Mouse (Mus musculus) spleen, postnatal 36 days (tissue): Measurements from ENCODE around the gene Schip1.

Source experiments
- DNase-seq, 2 experiments: peaks; one replicate each; pipeline ENCODE4 v3.0.0; 2022; ENCODE audit warnings: low spot score in 2 of 2, mixed read lengths in 1 of 2

The Schip1 gene

GRCm38 (mm10) chr3:68270246-68270645, 205.6 kb downstream of the Schip1 start:
- no peak for DNase-seq

GRCm38 (mm10) chr3:68271457-68271856, 206.9 kb downstream of the Schip1 start:
- no peak for DNase-seq

- no peak for DNase-seq
These were observed 207.3 kb downstream of the Schip1 start for GRCm38 (mm10) chr3:68271881-68272280.

- no peak for DNase-seq
These were observed 218.4 kb downstream of the Schip1 start for GRCm38 (mm10) chr3:68282844-68283594.

- DNase-seq, result no peak
These were observed 219.0 kb downstream of the Schip1 start for GRCm38 (mm10) chr3:68283595-68283991.

GRCm38 (mm10) chr3:68284500-68284899, 219.9 kb downstream of the Schip1 start:
- DNase-seq, result no peak

GRCm38 (mm10) chr3:68296752-68297151, 232.2 kb downstream of the Schip1 start:
- no peak for DNase-seq

GRCm38 (mm10) chr3:68305647-68306046, 241.0 kb downstream of the Schip1 start:
- no peak for DNase-seq

GRCm38 (mm10) chr3:68306726-68307125, 242.1 kb downstream of the Schip1 start:
- no peak for DNase-seq

- DNase-seq, result no peak
These were observed 261.0 kb downstream of the Schip1 start for GRCm38 (mm10) chr3:68325575-68325974.

- no peak for DNase-seq
These were observed 267.9 kb downstream of the Schip1 start for GRCm38 (mm10) chr3:68332515-68332914.

- DNase-seq, result no peak
These were observed 270.9 kb downstream of the Schip1 start for GRCm38 (mm10) chr3:68335501-68335900.

- no peak for DNase-seq
These were observed 286.0 kb downstream of the Schip1 start for GRCm38 (mm10) chr3:68350624-68351023.

GRCm38 (mm10) chr3:68351461-68351860, 286.9 kb downstream of the Schip1 start:
- DNase-seq, result no peak

GRCm38 (mm10) chr3:68352961-68353360, 288.4 kb downstream of the Schip1 start:
- DNase-seq, result no peak

GRCm38 (mm10) chr3:68353492-68353891, 288.9 kb downstream of the Schip1 start:
- no peak for DNase-seq

GRCm38 (mm10) chr3:68356516-68356915, 291.9 kb downstream of the Schip1 start:
- no peak for DNase-seq

GRCm38 (mm10) chr3:68368029-68368428, 303.4 kb downstream of the Schip1 start:
- DNase-seq, result no peak

GRCm38 (mm10) chr3:68372925-68373324, 308.3 kb downstream of the Schip1 start:
- no peak for DNase-seq

GRCm38 (mm10) chr3:68375100-68375508, 310.5 kb downstream of the Schip1 start:
- no peak for DNase-seq

- no peak for DNase-seq
These were observed 313.0 kb downstream of the Schip1 start for GRCm38 (mm10) chr3:68377452-68378198.

- no peak for DNase-seq
These were observed 314.2 kb downstream of the Schip1 start for GRCm38 (mm10) chr3:68378799-68379198.

GRCm38 (mm10) chr3:68379242-68379641, 314.6 kb downstream of the Schip1 start:
- DNase-seq, result no peak
